Mouse (Mus musculus): ENCODE data around the gene Cd2bp2. TPM values are rescaled to one million over a fixed set of nuclear protein-coding genes. Genes with fewer than 3 reads are reported as not detected.

The Cd2bp2 gene
- total and polyA plus RNA-seq, 2 experiments from 2014 or later, result 57.0 to 75.0 TPM

DNA sequence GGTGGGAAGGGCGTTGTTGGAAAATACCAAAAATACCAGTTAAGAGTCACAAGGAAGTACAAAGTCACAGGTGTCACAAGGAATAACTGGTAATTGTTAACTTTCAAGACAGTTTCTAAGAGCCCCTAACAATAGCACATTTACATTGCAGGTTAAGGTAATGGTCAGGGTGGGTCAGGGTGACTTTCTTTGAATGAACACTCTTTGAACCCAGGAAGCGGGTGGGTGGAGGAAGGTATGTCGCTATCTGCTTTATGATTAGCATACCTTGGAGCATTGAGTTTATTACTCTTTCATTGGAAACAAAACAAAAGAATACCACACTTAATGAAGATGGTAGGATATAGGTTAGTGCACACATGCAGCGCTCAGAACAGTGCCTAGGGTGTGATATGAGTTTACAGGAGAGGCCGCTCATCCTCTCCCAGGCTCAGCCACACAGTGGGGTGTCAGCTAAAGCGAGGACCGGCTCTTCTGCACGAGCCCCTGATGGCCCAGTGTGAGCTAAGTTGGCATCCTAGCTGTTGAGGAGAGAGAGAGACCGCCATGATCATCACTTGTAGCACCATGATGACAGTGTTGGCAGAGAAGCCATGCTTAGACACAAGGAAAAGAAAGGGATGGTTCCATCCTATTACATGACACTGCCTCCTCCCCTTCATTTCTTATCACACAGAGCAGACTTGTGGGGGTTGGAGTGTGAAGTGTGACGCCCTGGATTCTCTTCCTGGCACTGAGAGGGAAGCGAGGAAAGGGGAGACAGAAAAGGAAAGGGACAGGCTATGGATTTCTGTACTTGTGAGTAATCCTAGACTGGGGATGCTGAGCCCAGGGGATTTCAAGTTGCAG, 29.5 kb upstream of the Cd2bp2 start:
- H3K4me2 ChIP-seq (ENCODE audit: low read depth, low read length), result no peak overlapping the region
- H3K4me1 ChIP-seq (ENCODE audit: insufficient read depth, low read length), result peaks cover under 1% of the 10 kb centered on the region; the same call in 1 of the 2 replicates
- no peak overlapping the region for H3K9ac ChIP-seq (replicated peaks; ENCODE audit: low read length)
- no peak for DNase-seq (ENCODE audit: low spot score)
- no peak overlapping the region for H3K4me3 ChIP-seq (ENCODE audit: low read length)
- no peak overlapping the region for H3K27ac ChIP-seq
- no peak for TF ChIP-seq CTCF (IDR thresholded peaks at IDR 0.05; ENCODE audit: low read depth)
- WGBS, result 91% methylated on average over 11 of the region's 11 CpGs
- no peaks in the 10 kb centered on the region for H3K36me3 ChIP-seq (ENCODE audit: insufficient read depth, low read length)
- ATAC-seq, result no peak
- no peaks in the 10 kb centered on the region for H3K27me3 ChIP-seq (ENCODE audit: insufficient read depth, low read length)
- H3K9me3 ChIP-seq (ENCODE audit: low read length), result no peaks in the 10 kb centered on the region

- TF ChIP-seq CTCF (IDR thresholded peaks at IDR 0.05; ENCODE audit: low read depth), result no peak
- Histone ChIP-seq H3K27ac (no peak overlapping the region), H3K4me2 (ENCODE audit: low read depth, low read length) (no peak overlapping the region), H3K36me3 (ENCODE audit: insufficient read depth, low read length) (no peaks in the 10 kb centered on the region), H3K9ac (replicated peaks; ENCODE audit: low read length) (no peak overlapping the region), H3K9me3 (ENCODE audit: low read length) (no peaks in the 10 kb centered on the region), H3K4me3 (ENCODE audit: low read length) (no peak overlapping the region), H3K27me3 (ENCODE audit: insufficient read depth, low read length) (no peaks in the 10 kb centered on the region), H3K4me1 (ENCODE audit: insufficient read depth, low read length) (no peaks in the 10 kb centered on the region)
- DNase-seq (ENCODE audit: low spot score), result no peak
- ATAC-seq, result no peak
- 88% methylated on average over 6 of the region's 6 CpGs for WGBS
These were observed 28.8 kb upstream of the Cd2bp2 start for GRCm38 (mm10) chr7:127224616-127225015.

- Histone ChIP-seq H3K27me3 (ENCODE audit: insufficient read depth, low read length) (no peaks in the 10 kb centered on the region), H3K36me3 (ENCODE audit: insufficient read depth, low read length) (no peaks in the 10 kb centered on the region), H3K9ac (replicated peaks; ENCODE audit: low read length) (no peak overlapping the region), H3K4me1 (ENCODE audit: insufficient read depth, low read length) (no peaks in the 10 kb centered on the region), H3K4me2 (ENCODE audit: low read depth, low read length) (no peak overlapping the region), H3K9me3 (ENCODE audit: low read length) (no peaks in the 10 kb centered on the region), H3K27ac (no peak overlapping the region), H3K4me3 (ENCODE audit: low read length) (no peak overlapping the region)
- ATAC-seq, result no peak
- TF ChIP-seq CTCF (IDR thresholded peaks at IDR 0.05; ENCODE audit: low read depth), result no peak
- WGBS, result 90% methylated on average over 6 of the region's 6 CpGs
- no peak for DNase-seq (ENCODE audit: low spot score)
These were observed 27.9 kb upstream of the Cd2bp2 start for GRCm38 (mm10) chr7:127223515-127224478.

DNA sequence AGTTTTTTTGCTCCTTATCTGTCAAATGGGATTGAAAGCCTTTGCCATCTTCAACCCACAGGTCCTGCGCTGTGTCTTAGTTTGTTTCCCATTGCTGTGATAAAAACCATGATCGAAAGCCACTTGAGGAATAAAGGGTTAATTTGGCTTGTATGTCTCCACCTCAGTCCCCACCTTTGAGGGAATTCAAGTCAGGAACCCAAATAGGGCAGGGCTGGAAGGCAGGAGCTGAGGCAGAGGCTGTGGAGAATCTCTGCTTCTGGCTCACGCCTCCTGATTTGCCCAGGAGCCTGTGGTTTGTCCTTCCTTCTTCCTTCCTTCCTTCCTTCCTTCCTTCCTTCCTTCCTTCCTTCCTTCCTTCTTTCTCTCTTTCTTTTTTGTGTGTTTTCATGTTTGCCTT, 27.3 kb upstream of the Cd2bp2 start:
- H3K9me3 ChIP-seq (ENCODE audit: low read length), result no peaks in the 10 kb centered on the region
- H3K4me2 ChIP-seq (ENCODE audit: low read depth, low read length), result no peak overlapping the region
- H3K27me3 ChIP-seq (ENCODE audit: insufficient read depth, low read length), result no peaks in the 10 kb centered on the region
- H3K9ac ChIP-seq (replicated peaks; ENCODE audit: low read length), result no peak overlapping the region
- no peak for DNase-seq (ENCODE audit: low spot score)
- ATAC-seq, result no peak
- TF ChIP-seq CTCF (IDR thresholded peaks at IDR 0.05; ENCODE audit: low read depth), result no peak
- no peak overlapping the region for H3K4me3 ChIP-seq (ENCODE audit: low read length)
- H3K27ac ChIP-seq, result no peak overlapping the region
- no peaks in the 10 kb centered on the region for H3K4me1 ChIP-seq (ENCODE audit: insufficient read depth, low read length)
- WGBS, result 97% methylated on average over 3 of the region's 3 CpGs
- no peaks in the 10 kb centered on the region for H3K36me3 ChIP-seq (ENCODE audit: insufficient read depth, low read length)

- ATAC-seq (no peak), DNase-seq (ENCODE audit: low spot score) (no peak)
- H3K4me2 ChIP-seq (ENCODE audit: low read depth, low read length), result no peak overlapping the region
- no peaks in the 10 kb centered on the region for H3K27me3 ChIP-seq (ENCODE audit: insufficient read depth, low read length)
- H3K36me3 ChIP-seq (ENCODE audit: insufficient read depth, low read length), result no peaks in the 10 kb centered on the region
- H3K9ac ChIP-seq (replicated peaks; ENCODE audit: low read length), result no peak overlapping the region
- no peak overlapping the region for H3K4me3 ChIP-seq (ENCODE audit: low read length)
- WGBS, result 86% methylated on average over 6 of the region's 6 CpGs
- H3K4me1 ChIP-seq (ENCODE audit: insufficient read depth, low read length), result no peaks in the 10 kb centered on the region
- H3K27ac ChIP-seq, result no peak overlapping the region
- H3K9me3 ChIP-seq (ENCODE audit: low read length), result no peaks in the 10 kb centered on the region
- no peak for TF ChIP-seq CTCF (IDR thresholded peaks at IDR 0.05; ENCODE audit: low read depth)
These were observed 24.6 kb upstream of the Cd2bp2 start for GRCm38 (mm10) chr7:127220440-127220839.

- Histone ChIP-seq H3K9ac (replicated peaks; ENCODE audit: low read length) (no peak overlapping the region), H3K9me3 (ENCODE audit: low read length) (no peaks in the 10 kb centered on the region), H3K27me3 (ENCODE audit: insufficient read depth, low read length) (no peaks in the 10 kb centered on the region), H3K4me3 (ENCODE audit: low read length) (no peak overlapping the region), H3K4me1 (ENCODE audit: insufficient read depth, low read length) (no peaks in the 10 kb centered on the region), H3K36me3 (ENCODE audit: insufficient read depth, low read length) (no peaks in the 10 kb centered on the region), H3K27ac (no peak overlapping the region), H3K4me2 (ENCODE audit: low read depth, low read length) (no peak overlapping the region)
- ATAC-seq (no peak), DNase-seq (ENCODE audit: low spot score) (no peak)
- TF ChIP-seq CTCF (IDR thresholded peaks at IDR 0.05; ENCODE audit: low read depth), result no peak
- 89% methylated on average over 4 of the region's 4 CpGs for WGBS
These were observed 22.8 kb upstream of the Cd2bp2 start for GRCm38 (mm10) chr7:127218670-127219069.

Data from hindbrain, postnatal 0 days (tissue).